Mouse (Mus musculus) CH12.LX (cell line): ENCODE results near the gene Ampd3. TPM values are rescaled to one million over a fixed set of nuclear protein-coding genes. Genes with fewer than 3 reads are reported as not detected.

Source experiments
- DNase-seq: peaks from one replicate; pipeline ENCODE4 v3.0.0-alpha.2; 2013; ENCODE audit errors: extremely low read depth
- H3K27ac ChIP-seq: 2 replicates; pipeline ENCODE4 v1.5.1; 2012; ENCODE audit warnings: low read depth, mild to moderate bottlenecking, control low read depth, moderate library complexity; ENCODE audit not compliant: insufficient read depth
- H3K27me3 ChIP-seq: replicated peaks from 2 replicates; pipeline ENCODE3; 2012; ENCODE audit warnings: inconsistent platforms
- H3K36me3 ChIP-seq, 2 experiments: replicated peaks in 1 of 2; 2 replicates each; pipeline versions ENCODE3 to v1.6.1; 2012; ENCODE audit warnings: inconsistent platforms in 1 of 2, low read length in 1 of 2, mild to moderate bottlenecking in 1 of 2, mixed read lengths in 1 of 2, moderate library complexity in 1 of 2; ENCODE audit not compliant: control insufficient read depth in 1 of 2, insufficient read depth in 1 of 2
- H3K4me1 ChIP-seq, 2 experiments: 2 replicates each; pipeline ENCODE4 v1.6.1; 2012; ENCODE audit warnings: inconsistent platforms in 1 of 2, moderate library complexity in 1 of 2; ENCODE audit not compliant: insufficient read depth in 2 of 2, control insufficient read depth in 1 of 2
- H3K4me2 ChIP-seq: 2 replicates; pipeline ENCODE4 v1.6.1; 2012; ENCODE audit warnings: low read depth, mild to moderate bottlenecking, control low read depth; ENCODE audit not compliant: poor library complexity, insufficient read depth, severe bottlenecking
- H3K4me3 ChIP-seq, 3 experiments: fragments of 150-350 bp in 1 of 3; sonication (generic) in 1 of 3; replicated peaks in 1 of 3; 2 replicates each; pipeline versions ENCODE3 to v1.5.1; 2011 to 2012; ENCODE audit warnings: low read depth in 2 of 3, low read length in 2 of 3, mild to moderate bottlenecking in 2 of 3, moderate library complexity in 2 of 3, control low read depth in 1 of 3, improper control_type of control experiment in 1 of 3, inconsistent platforms in 1 of 3, mixed read lengths in 1 of 3; ENCODE audit not compliant: poor library complexity in 1 of 3
- H3K79me2 ChIP-seq: replicated peaks from 2 replicates; pipeline ENCODE4 v1.6.1; 2012; ENCODE audit warnings: mild to moderate bottlenecking, moderate library complexity; ENCODE audit not compliant: control insufficient read depth, poor library complexity, insufficient read depth, severe bottlenecking; ENCODE audit errors: extremely low read depth
- H3K9ac ChIP-seq: 2 replicates; pipeline ENCODE4 v1.6.1; 2012; ENCODE audit warnings: low read depth, mild to moderate bottlenecking, control low read depth, moderate library complexity; ENCODE audit not compliant: insufficient read depth
- H3K9me3 ChIP-seq: replicated peaks from 2 replicates; pipeline ENCODE3; 2012; ENCODE audit warnings: low read length, inconsistent platforms, mixed read lengths
- CHD2 ChIP-seq: IDR thresholded peaks from 2 replicates; pipeline ENCODE4 v1.6.1; 2011; ENCODE audit warnings: low read length, improper control_type of control experiment
- ETS1 ChIP-seq: conservative IDR thresholded peaks from 2 replicates; pipeline ENCODE4 v1.6.1; 2012; ENCODE audit warnings: low read depth, mild to moderate bottlenecking, inconsistent platforms, low read length, improper control_type of control experiment, moderate library complexity
- GABPA ChIP-seq: IDR thresholded peaks from 2 replicates; pipeline ENCODE4 v1.6.1; 2012; ENCODE audit warnings: low read depth, low read length, improper control_type of control experiment, inconsistent platforms; ENCODE audit not compliant: insufficient replicate concordance
- KAT2A ChIP-seq: IDR thresholded peaks from 2 replicates; pipeline ENCODE4 v1.6.1; 2012; ENCODE audit warnings: low read length, improper control_type of control experiment, inconsistent platforms; ENCODE audit not compliant: insufficient replicate concordance
- MAX ChIP-seq: IDR thresholded peaks from 2 replicates; pipeline ENCODE4 v1.6.1; 2011; ENCODE audit warnings: low read length, improper control_type of control experiment
- MAZ ChIP-seq: IDR thresholded peaks from 2 replicates; pipeline ENCODE4 v1.6.1; 2012; ENCODE audit warnings: low read depth, mild to moderate bottlenecking, inconsistent platforms, low read length, improper control_type of control experiment, moderate library complexity
- MEF2A ChIP-seq: IDR thresholded peaks from 2 replicates; pipeline ENCODE4 v1.6.1; 2014; ENCODE audit warnings: low read depth, mild to moderate bottlenecking, inconsistent platforms, low read length, improper control_type of control experiment, borderline replicate concordance
- MYC ChIP-seq: IDR thresholded peaks from 2 replicates; pipeline ENCODE4 v1.6.1; 2011; ENCODE audit warnings: low read depth, mild to moderate bottlenecking, improper control_type of control experiment, low read length
- PAX5 ChIP-seq: IDR thresholded peaks from 2 replicates; pipeline ENCODE4 v1.6.1; 2012; ENCODE audit warnings: low read length, inconsistent platforms, mixed read lengths
- POLR2A ChIP-seq: IDR thresholded peaks from 2 replicates; pipeline ENCODE4 v1.6.1; 2011; ENCODE audit warnings: low read depth, mild to moderate bottlenecking, improper control_type of control experiment, low read length
- RAD21 ChIP-seq: IDR thresholded peaks from 2 replicates; pipeline ENCODE4 v1.6.1; 2011; ENCODE audit warnings: low read depth, mild to moderate bottlenecking, low read length, improper control_type of control experiment, moderate library complexity
- RCOR1 ChIP-seq: conservative IDR thresholded peaks from 2 replicates; pipeline ENCODE4 v1.6.1; 2012; ENCODE audit warnings: low read depth, mild to moderate bottlenecking, inconsistent platforms, low read length, improper control_type of control experiment
- SMC3 ChIP-seq: IDR thresholded peaks from 2 replicates; pipeline ENCODE4 v1.6.1; 2011; ENCODE audit warnings: low read depth, low read length, improper control_type of control experiment
- UBTF ChIP-seq: IDR thresholded peaks from 2 replicates; pipeline ENCODE4 v1.6.1; 2012; ENCODE audit warnings: low read depth, mild to moderate bottlenecking, inconsistent platforms, low read length, improper control_type of control experiment, moderate library complexity
- USF1 ChIP-seq: IDR thresholded peaks from 2 replicates; pipeline ENCODE4 v1.6.1; 2014; ENCODE audit warnings: low read depth, mild to moderate bottlenecking, inconsistent platforms, low read length, improper control_type of control experiment
- USF2 ChIP-seq: conservative IDR thresholded peaks from 2 replicates; pipeline ENCODE4 v1.6.1; 2011; ENCODE audit warnings: low read depth, low read length, improper control_type of control experiment
- ZC3H11A ChIP-seq: IDR thresholded peaks from 2 replicates; pipeline ENCODE4 v1.6.1; 2012; ENCODE audit warnings: low read depth, mild to moderate bottlenecking, inconsistent platforms, low read length, improper control_type of control experiment
- ZKSCAN1 ChIP-seq: IDR thresholded peaks from 2 replicates; pipeline ENCODE4 v1.6.1; 2012; ENCODE audit warnings: low read depth, inconsistent platforms, low read length, improper control_type of control experiment, borderline replicate concordance
- ZMIZ1 ChIP-seq: IDR thresholded peaks from 2 replicates; pipeline ENCODE4 v1.6.1; 2012; ENCODE audit warnings: low read depth, mild to moderate bottlenecking, inconsistent platforms, low read length, improper control_type of control experiment
- dilution Hi-C: fragments of 300-500 bp; cut with MboI; formaldehyde crosslinking; loops from 2 replicates; pipeline ENCODE4 v1.14.3; 2020; ENCODE audit warnings: low sequenced_read_pairs; ENCODE audit not compliant: extremely low pct_unique_long_range_greater_than_20kb, extremely low pct_ligation_motif_present
- in situ Hi-C: fragments of 300-500 bp; cut with MboI; formaldehyde crosslinking; loops from 3 replicates; pipeline ENCODE4 v1.14.3; 2019; ENCODE audit warnings: low sequenced_read_pairs, low pct_ligation_motif_present, low pct_unique_long_range_greater_than_20kb, mixed read lengths
- polyA plus RNA-seq: library from polyadenylated mRNA; unstranded; fragments of >175 nt; gene quantifications from 2 replicates; pipeline ENCODE4 v1.2.1, GENCODE M21; 2012; ENCODE audit warnings: low read depth; ENCODE audit not compliant: insufficient read length
- total RNA-seq, 2 experiments: library from RNA; depleted of rRNA; stranded (reverse); fragments of 300-350 nt in 1 of 2; fragments of >200 nt in 1 of 2; gene quantifications; 2 replicates each; pipeline ENCODE4 v1.2.3; 2012 to 2014

Gene Ampd3
- total and polyA plus RNA-seq, 3 experiments: 0.08 to 0.84 (median 0.30) TPM

GRCm38 (mm10) chr7:110822055-110822454 lies 54.0 kb downstream of the Ampd3 start:
- Histone ChIP-seq H3K4me1 (peaks cover 5% of the 10 kb centered on the region in 2 experiments; a peak in 2 of 4 replicates), H3K27ac (no peak overlapping the region), H3K4me2 (no peak overlapping the region), H3K9ac (no peak overlapping the region), H3K4me3 (no peak overlapping the region), H3K79me2 (no peaks in the 10 kb centered on the region), H3K9me3 (no peaks in the 10 kb centered on the region), H3K27me3 (no peaks in the 10 kb centered on the region), H3K36me3 (peaks cover 21 to 74% of the 10 kb centered on the region in 2 experiments)
- TF ChIP-seq MAZ: no peak
- TF ChIP-seq CHD2: no peak
- TF ChIP-seq USF1: no peak
- TF ChIP-seq USF2: no peak
- TF ChIP-seq MAX: no peak
- no peak for TF ChIP-seq ZMIZ1
- TF ChIP-seq KAT2A: no peak
- TF ChIP-seq GABPA: no peak
- TF ChIP-seq ZKSCAN1: no peak
- no peak for TF ChIP-seq UBTF
- no peak for TF ChIP-seq RAD21
- no peak for TF ChIP-seq PAX5
- no peak for TF ChIP-seq MEF2A
- in situ Hi-C loops (no loop called here), dilution Hi-C loops (no loop called here)
- DNase-seq: no peak

DNA sequence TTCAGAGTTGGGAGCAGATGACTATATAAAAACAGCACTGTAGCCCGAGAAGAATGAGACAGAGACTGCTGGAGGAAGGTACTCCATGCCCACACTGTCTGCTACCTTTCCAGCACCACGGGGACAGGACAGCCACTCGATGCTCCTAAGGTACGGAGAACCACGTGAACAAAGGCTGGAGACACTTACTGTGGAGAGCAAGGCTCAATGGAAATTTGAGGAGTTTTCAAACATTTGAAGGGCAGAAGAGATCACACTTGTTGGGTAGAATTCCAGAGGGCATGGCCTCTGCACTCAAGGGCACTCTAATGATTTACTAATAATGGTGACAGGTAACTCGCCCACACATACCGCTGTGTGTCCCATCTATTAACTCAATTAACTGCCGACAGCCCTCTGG lies 55.1 kb downstream of the Ampd3 start:
- no peaks in the 10 kb centered on the region for H3K9me3 ChIP-seq
- H3K4me2 ChIP-seq: no peak overlapping the region
- peaks cover 5% of the 10 kb centered on the region in 2 experiments; a peak in 2 of 4 replicates for H3K4me1 ChIP-seq
- H3K4me3 ChIP-seq: no peak overlapping the region
- DNase-seq: no peak
- no peak overlapping the region for H3K27ac ChIP-seq
- dilution Hi-C loops (no loop called here), in situ Hi-C loops (no loop called here)
- H3K9ac ChIP-seq: no peak overlapping the region
- H3K36me3 ChIP-seq: peaks cover 21 to 74% of the 10 kb centered on the region in 2 experiments
- no peaks in the 10 kb centered on the region for H3K27me3 ChIP-seq
- no peaks in the 10 kb centered on the region for H3K79me2 ChIP-seq
- TF ChIP-seq POLR2A (no peak), CHD2 (no peak), MYC (no peak), RCOR1 (no peak), ZC3H11A (no peak), SMC3 (no peak), ETS1 (no peak), USF1 (no peak)
